Mouse (Mus musculus) Muller cell, postnatal 12 days (primary cell): ENCODE measurements around the gene Pdia3.
"Not testable (repeated sequence)": the region's sequence is repeated elsewhere in the genome, so short reads cannot be mapped to it uniquely, and the experiment has no call there.

Source experiments
- DNase-seq: peaks from one replicate; pipeline ENCODE4 v3.0.0-alpha.2; 2015; ENCODE audit errors: inconsistent ontology term

Pdia3 gene

DNA sequence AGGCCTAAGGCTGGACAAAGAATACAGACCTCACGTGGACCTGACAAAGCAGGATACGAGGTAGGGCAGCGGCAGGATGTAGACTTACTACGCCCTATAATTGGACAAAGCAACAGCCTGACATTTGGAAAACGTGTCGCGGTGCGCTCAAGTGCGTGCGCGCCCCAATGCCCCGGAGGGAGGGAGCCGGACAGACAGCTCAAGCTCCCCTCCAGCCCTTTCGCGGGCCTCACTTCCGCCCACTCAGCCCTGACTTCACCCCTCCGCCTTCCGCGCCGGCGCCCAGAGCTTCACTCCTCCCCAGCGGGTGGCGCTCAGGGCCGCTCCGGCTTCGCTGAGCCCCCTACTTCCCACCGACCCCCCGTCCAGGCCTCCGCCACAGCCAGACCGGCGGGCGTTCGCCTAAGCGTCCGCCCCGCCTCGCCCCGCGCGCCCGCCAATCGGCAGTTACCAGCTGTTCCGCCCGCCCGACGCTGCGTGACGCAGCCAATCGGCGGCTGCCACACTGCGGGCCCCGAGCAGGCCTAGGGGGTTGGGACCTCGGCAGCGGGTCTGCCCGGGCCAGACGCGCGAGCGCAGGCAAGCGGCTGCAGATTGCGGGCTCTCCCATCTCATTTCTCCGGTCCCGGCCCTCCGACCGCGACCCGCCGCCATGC, at the start of gene Pdia3, which contains the start of gene Catsper2:
Gene Pdia3 (plus strand): TSS at position 389 of the 656 bp plus-strand sequence.
Gene Catsper2 (minus strand): TSS at position 406 of the 656 bp plus-strand sequence.
- DNase-seq: peak; percentile 98

GRCm38 (mm10) chr2:121368831-121369230, 44.7 kb upstream of the Pdia3 start:
- DNase-seq: peak; percentile 78

GRCm38 (mm10) chr2:121370921-121371320, 42.7 kb upstream of the Pdia3 start:
- DNase-seq: no peak

GRCm38 (mm10) chr2:121372266-121372665, 41.3 kb upstream of the Pdia3 start:
- DNase-seq: no peak

DNA sequence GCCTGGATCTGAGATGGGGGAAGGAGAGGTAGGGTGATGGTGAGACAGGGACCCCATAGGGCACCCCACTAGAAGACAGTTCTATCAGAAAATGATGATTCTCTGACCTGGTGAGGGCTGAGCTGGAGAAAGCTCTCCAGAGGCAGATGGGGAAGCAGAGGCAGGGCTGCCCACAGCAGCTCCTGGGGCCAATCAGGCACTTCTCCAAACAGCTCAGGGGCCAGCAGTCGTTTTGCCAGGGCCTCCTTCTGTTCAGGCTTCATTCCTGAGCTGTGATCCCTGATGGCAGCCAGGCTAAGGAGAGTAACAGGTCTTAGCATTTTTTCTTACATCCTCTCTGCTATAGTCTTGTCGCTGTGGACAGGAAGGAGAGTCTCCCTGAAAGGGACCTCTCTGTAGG, 38.8 kb upstream of the Pdia3 start:
- no peak for DNase-seq

GRCm38 (mm10) chr2:121386961-121387575, 26.5 kb upstream of the Pdia3 start, which contains the start of gene Strc:
TSS of gene Strc (minus strand) at chr2:121387168.
- not testable (repeated sequence) for DNase-seq

DNA sequence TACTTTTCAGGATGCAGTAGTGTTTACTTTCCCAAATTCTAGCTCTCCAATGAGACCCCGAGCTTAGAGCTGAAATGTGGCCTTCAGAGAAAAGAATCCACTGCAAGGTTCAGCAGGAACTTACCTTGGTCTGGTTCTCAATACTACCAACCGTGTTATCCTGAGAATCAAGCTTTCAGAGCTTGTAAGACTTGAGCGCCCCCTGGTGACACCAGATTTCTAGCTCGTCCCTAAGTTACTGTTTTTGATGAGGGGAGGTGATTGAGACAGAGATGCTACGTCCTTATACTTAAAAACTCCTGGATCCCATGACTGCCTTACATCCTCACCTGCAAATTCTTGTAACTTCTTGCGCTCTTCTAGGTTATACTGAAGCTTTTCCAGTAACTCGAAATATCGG, 17.0 kb upstream of the Pdia3 start:
- peak; percentile 54 for DNase-seq

GRCm38 (mm10) chr2:121403296-121403695, 10.3 kb upstream of the Pdia3 start:
- DNase-seq: no peak

GRCm38 (mm10) chr2:121408160-121408559, 5.4 kb upstream of the Pdia3 start:
- no peak for DNase-seq

DNA sequence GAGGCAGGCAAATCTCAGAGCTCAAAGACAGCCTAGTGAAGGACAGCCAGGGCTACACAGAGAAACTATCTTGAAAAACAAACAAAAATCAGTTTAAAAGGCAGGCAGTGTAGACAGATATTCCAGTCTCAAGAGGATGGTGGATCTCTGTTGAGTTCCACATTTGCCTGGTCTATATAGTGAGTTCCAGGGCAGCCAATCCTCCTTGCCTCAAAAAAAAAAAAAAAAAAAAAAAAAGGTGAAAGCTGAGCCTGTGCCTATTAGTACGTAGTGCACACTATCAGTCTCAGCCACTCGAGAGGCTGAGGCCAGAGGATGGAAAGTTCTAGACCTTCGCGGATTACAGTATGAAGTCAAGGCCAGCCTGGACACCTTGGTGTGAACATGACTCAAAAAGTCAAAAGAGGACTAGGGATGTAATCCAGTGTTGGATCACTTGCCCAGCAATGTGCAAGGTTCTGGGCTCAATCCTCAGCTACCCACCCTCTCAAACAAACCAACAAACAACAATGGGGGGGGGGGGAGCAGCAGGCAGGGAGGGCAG, 660 bp upstream of the Pdia3 start:
- no peak for DNase-seq

DNA sequence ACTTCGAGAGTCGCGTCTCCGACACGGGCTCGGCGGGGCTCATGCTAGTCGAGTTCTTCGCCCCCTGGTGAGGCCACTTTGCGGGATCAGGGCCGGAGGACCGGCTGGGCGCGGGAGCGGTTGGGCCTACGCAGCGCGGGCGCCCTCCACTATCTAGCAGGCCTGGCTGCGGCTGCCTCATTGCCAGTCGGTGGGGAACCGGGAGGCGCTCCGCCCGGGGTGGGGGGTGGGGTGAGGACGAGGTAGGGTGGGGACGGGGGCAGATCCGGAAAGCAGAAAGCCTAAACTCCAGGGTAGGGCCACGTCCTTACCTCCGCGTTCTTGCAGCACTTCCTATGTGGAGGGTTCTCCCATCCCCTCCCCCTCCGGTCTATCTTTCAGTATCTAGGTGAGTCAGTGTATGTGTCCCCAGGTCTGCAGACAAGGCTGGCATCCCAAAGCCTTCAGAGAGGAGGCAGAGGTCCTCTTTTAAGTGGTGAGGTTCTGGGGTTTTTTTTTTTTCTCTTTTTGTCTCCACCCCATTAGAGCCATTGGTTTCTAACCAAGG, 637 bp downstream of the Pdia3 start:
- DNase-seq: peak; percentile 54

DNA sequence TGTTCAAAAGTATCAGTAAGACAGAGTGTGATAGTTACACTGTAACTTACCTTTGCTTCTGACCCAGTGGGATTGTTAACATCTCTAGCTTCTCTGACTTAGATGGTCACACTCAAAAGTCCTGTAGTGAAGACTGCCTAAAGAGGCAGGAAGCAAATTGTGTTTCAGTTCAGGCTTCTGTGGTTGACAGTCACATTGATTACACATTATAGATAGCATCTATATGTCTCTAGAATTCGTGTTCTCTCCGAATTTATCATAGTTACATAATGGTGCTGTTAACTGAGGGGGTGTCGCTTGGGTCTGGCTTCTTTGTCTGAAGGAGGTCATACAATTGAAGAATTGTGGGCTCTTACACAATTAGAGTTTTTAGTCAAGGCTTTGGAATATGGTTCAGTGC, 1.5 kb downstream of the Pdia3 start:
- no peak for DNase-seq

- DNase-seq: no peak
Observed at GRCm38 (mm10) chr2:121415591-121415990, 2.0 kb downstream of the Pdia3 start.

- DNase-seq: no peak
Observed at GRCm38 (mm10) chr2:121416356-121416755, 2.8 kb downstream of the Pdia3 start.

- no peak for DNase-seq
Observed at GRCm38 (mm10) chr2:121418476-121418875, 4.9 kb downstream of the Pdia3 start.

DNA sequence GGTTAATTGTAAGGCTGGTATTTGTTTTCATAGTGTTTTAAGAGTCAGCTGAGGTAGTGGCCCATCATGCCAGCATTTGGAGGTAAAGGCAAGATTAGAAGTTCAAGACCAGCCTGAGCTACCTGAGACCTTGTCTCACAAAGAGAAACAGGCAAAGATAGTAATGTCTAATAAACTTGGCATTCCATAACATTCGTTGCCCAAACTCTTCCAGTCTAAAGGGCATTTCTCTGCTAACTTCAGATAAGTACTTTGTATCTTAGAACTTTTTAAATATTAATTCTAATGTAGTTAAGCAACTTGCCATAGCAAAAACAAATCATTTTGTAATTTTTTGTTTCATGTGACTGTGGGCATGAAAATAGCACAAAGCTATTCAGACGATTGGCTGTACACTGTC, 9.6 kb downstream of the Pdia3 start:
- no peak for DNase-seq

DNA sequence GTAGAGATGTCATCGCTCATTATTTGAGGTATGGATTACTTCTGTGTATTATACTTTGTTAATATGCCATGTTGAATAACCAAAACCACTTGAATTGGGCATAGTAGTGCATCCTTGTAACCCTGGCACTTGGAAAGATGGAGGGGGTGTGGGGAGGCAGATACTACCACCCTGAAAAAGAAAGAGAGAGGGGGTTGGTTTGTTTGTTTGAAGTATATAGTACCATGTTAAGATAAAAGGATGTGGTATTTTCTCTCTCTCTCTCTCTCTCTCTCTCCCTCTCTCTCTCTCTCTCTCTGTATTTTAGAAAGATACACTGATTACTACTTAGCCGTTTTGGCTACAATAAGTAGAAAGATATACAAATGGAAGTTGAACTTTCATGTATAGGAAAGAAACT, 12.3 kb downstream of the Pdia3 start:
- no peak for DNase-seq

DNA sequence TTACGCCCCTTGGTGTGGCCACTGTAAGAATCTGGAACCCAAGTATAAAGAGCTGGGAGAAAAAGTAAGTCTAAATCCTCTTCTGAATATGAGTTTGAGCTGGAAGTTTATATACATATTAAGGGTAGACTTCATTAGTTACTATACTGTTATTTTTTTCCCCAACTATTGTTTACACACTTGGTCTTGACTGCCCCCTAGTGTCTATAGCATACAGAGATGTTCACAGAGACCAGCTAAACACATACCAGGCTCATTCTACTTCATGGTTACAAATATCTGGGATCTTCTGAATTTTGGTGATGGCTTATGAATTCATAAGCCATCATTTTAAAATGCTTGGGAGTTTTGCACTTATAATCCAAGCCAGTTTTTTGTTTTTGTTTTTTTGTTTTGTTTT, 21.3 kb downstream of the Pdia3 start:
- no peak for DNase-seq

DNA sequence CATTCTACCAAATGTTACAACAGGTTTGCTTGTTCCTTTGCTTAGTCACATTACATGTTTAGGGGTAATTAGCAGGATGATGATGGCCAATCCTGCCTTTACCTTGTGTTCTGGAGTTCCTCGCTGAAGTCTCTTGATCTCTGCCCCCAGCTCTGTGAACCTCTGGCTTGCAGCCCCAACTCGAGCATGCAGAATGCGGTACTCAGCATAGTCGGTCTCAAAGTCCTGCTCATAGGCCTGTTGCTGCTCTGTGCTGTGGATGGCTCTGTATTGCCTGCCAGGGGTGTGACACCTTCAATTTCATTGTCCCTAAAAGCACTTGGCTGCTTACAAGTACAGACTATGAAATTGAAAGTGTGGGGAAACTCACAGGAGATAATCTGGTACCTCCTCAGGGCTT, 26.2 kb downstream of the Pdia3 start:
- DNase-seq: no peak

GRCm38 (mm10) chr2:121440834-121441605, 27.4 kb downstream of the Pdia3 start:
- DNase-seq: no peak

DNA sequence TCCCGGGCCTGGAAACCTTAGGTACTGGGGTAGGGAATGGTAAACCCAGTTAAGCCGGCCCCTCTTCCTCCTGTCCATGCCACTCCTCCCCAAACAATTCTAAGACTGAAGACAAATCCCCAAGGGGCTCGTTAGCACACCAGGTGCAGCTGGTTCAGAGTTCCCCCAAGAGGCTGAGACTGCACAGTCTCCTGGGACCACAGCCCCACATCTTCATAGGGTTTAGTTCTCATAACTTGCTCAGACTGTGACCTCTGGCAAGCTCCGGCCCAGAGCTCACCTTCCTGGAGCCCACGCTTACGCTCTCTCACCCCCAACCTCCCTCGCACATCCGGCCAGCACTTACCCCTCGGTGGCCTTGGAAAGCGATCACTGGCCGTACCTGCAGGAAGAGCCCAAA, 28.2 kb downstream of the Pdia3 start:
- DNase-seq: no peak
